Mouse (Mus musculus) gastrocnemius, adult 8-10 months (tissue): ENCODE measurements around the gene Olfr1449. TPM values are rescaled to one million over a fixed set of nuclear protein-coding genes. Genes with fewer than 3 reads are reported as not detected.
"Not testable (repeated sequence)": the region's sequence is repeated elsewhere in the genome, so short reads cannot be mapped to it uniquely, and the experiment has no call there.

Source experiments
- DNase-seq, 2 experiments: peaks; one replicate each; pipeline ENCODE4 v3.0.0; 2022; ENCODE audit warnings: low spot score in 2 of 2
- total RNA-seq, 4 experiments: library from RNA; stranded (reverse); gene quantifications; 2 replicates each; pipeline ENCODE4 v1.2.4; 2022

Olfr1449 gene
- not detected for total RNA-seq

- no peak for DNase-seq
Observed at GRCm38 (mm10) chr19:12930540-12930939, at the start of gene Olfr1449. Gene Olfr1449, plus strand, starts transcription at chr19:12930840.

GRCm38 (mm10) chr19:12883555-12883954 lies 47.1 kb upstream of the Olfr1449 start, which contains the start of gene Olfr1445:
Gene Olfr1445, plus strand, starts transcription at chr19:12883855.
- DNase-seq = no peak

GRCm38 (mm10) chr19:12893424-12893823 lies 37.2 kb upstream of the Olfr1449 start, which contains the start of gene Olfr1446:
Gene Olfr1446, minus strand, starts transcription at chr19:12893524.
- DNase-seq = no peak

GRCm38 (mm10) chr19:12903643-12904042 lies 27.0 kb upstream of the Olfr1449 start, which contains the start of gene Olfr1447:
Gene Olfr1447, minus strand, starts transcription at chr19:12903743.
- DNase-seq = no peak

GRCm38 (mm10) chr19:12924319-12924718 lies 6.3 kb upstream of the Olfr1449 start, which contains the start of gene Olfr1448:
Gene Olfr1448, minus strand, starts transcription at chr19:12924419.
- no peak for DNase-seq

GRCm38 (mm10) chr19:12949958-12950357 lies 19.3 kb downstream of the Olfr1449 start, which contains the start of gene Olfr1450:
Gene Olfr1450, plus strand, starts transcription at chr19:12950258.
- no peak for DNase-seq

- DNase-seq = not testable (repeated sequence)
Observed at GRCm38 (mm10) chr19:12970082-12970481, 39.4 kb downstream of the Olfr1449 start.

Other genes starting within 250 kb of the Olfr1449 start
- not detected for gene Keg1, start 235.1 kb upstream of the Olfr1449 start, total RNA-seq
- 1 to 10 TPM in 3 of 4 experiments, under 1 TPM in 1; 0.92 to 2.5 (median 1.8) TPM for gene Cntf, start 165.2 kb upstream of the Olfr1449 start, total RNA-seq
- 100 to 1,000 TPM; 130 to 182 (median 149) TPM for gene Zfp91, start 134.7 kb upstream of the Olfr1449 start, total RNA-seq
- under 1 TPM in 3 of 4 experiments, not detected in 1; 0.17 to 0.27 (median 0.22) TPM for gene Lpxn, start 134.6 kb upstream of the Olfr1449 start, total RNA-seq
- not detected for gene Gm5244, start 84.2 kb upstream of the Olfr1449 start, total RNA-seq
- gene Olfr1444, start 73.6 kb upstream of the Olfr1449 start, total RNA-seq = not detected
- not detected for gene Olfr1445, start 47.0 kb upstream of the Olfr1449 start, total RNA-seq
- gene Olfr1446, start 37.3 kb upstream of the Olfr1449 start, total RNA-seq = not detected
- not detected for gene Olfr1447, start 27.1 kb upstream of the Olfr1449 start, total RNA-seq
- gene Olfr1448, start 6.4 kb upstream of the Olfr1449 start, total RNA-seq = not detected
- gene Olfr1450, start 19.4 kb downstream of the Olfr1449 start, total RNA-seq = not detected
- not detected for gene Olfr1451, start 64.2 kb downstream of the Olfr1449 start, total RNA-seq
- gene Olfr1453, start 97.5 kb downstream of the Olfr1449 start, total RNA-seq = not detected
- gene Olfr1454, start 129.8 kb downstream of the Olfr1449 start, total RNA-seq = not detected
- gene Olfr1457, start 167.1 kb downstream of the Olfr1449 start, total RNA-seq = not detected
- not detected for gene Olfr1458, start 175.9 kb downstream of the Olfr1449 start, total RNA-seq
- not detected for gene Olfr1459, start 218.7 kb downstream of the Olfr1449 start, total RNA-seq
- gene Olfr1461, start 232.2 kb downstream of the Olfr1449 start, total RNA-seq = not detected